Mouse (Mus musculus): ENCODE data around the gene Cul5. TPM values are rescaled to one million over a fixed set of nuclear protein-coding genes. Genes with fewer than 3 reads are reported as not detected.

The Cul5 gene
- polyA plus RNA-seq (2011; ENCODE audit: insufficient read length, low read depth, missing spikeins), result 58.1 and 76.3 TPM in 2 replicates

DNA sequence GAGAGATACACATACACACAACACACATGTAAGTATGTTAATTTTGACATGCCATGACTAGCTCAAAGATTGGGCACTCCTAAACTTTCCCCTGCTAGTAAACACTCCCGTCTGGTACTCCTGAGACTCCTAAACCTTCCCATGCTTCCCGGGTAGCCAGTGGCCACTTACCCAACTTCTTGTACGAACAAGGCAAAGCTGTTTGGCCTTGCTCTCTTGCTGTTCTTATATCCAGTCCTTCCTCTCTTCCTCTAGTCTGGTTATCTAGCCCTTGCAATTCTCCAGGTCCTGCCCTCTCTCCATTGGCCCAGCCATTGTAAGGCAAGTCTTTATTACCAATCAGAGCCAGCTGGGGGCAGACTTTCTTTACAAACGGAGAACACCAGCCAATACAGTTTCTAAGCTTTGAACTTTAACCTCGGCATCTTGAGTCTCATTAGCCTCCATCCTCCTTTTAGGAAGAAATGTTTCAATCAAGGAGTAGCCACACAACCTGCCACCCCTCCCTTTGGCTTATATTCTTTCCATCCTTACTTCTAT lies at the start of gene Cul5:
Gene Cul5, minus strand, starts transcription at position 335 of the 540 bp plus-strand sequence.
- Histone ChIP-seq H3K27ac (ENCODE audit: insufficient read depth, low read length) (no peak within 1 kb of the TSS), H3K4me3 (ENCODE audit: insufficient read depth, low read length) (no peak within 1 kb of the TSS), H3K4me1 (ENCODE audit: control insufficient read depth, insufficient read depth, low read length) (no peaks in the 10 kb centered on the region)
- TF ChIP-seq CTCF (IDR thresholded peaks at IDR 0.05; ENCODE audit: borderline replicate concordance, insufficient read depth, low read length), result no peak
- TF ChIP-seq POLR2A (IDR thresholded peaks at IDR 0.05; ENCODE audit: low read depth, low read length), result no peak

DNA sequence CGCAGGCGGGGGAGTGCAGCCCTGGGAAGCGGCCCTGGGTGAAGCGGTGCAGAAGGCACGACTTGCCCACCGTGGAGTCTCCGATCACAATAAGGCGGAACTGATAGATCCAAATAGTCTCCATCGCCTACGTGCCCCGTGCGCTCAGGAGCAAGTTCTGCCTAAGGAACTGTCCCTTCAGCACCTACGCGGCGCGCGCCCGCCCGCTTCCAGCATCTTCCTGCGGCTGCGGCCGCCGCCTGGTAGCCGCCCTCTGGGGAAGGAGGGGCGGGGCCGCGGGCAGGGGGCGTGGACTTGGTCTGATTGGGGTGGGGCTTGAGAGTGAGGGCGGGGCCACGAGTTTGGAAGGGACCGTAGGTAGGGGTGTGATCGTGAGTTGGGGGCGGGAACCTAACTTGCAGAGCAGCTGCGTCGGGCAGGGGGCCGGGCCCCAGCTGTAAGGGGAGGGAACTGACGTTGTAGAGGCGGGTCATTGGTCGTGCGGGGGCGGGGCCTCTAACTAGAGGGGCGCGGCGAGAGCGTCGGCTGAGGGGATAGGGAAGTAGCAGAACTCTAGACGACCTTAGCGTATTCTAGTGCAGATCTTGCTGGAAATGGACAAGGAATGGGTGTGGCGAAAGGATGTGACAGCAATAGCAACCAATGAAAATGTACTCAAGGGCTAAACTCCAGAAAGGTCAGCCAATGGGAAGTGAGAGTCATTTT lies 36.3 kb upstream of the Cul5 start, which contains the start of gene Rab39:
Gene Rab39, minus strand, starts transcription at position 241 of the 705 bp plus-strand sequence.
- H3K4me1 ChIP-seq (ENCODE audit: control insufficient read depth, insufficient read depth, low read length), result no peaks in the 10 kb centered on the region
- TF ChIP-seq POLR2A (IDR thresholded peaks at IDR 0.05; ENCODE audit: low read depth, low read length) (no peak), CTCF (IDR thresholded peaks at IDR 0.05; ENCODE audit: borderline replicate concordance, insufficient read depth, low read length) (no peak)
- H3K4me3 ChIP-seq (ENCODE audit: insufficient read depth, low read length), result peak within 1 kb of the TSS; percentile 24
- no peak within 1 kb of the TSS for H3K27ac ChIP-seq (ENCODE audit: insufficient read depth, low read length)

DNA sequence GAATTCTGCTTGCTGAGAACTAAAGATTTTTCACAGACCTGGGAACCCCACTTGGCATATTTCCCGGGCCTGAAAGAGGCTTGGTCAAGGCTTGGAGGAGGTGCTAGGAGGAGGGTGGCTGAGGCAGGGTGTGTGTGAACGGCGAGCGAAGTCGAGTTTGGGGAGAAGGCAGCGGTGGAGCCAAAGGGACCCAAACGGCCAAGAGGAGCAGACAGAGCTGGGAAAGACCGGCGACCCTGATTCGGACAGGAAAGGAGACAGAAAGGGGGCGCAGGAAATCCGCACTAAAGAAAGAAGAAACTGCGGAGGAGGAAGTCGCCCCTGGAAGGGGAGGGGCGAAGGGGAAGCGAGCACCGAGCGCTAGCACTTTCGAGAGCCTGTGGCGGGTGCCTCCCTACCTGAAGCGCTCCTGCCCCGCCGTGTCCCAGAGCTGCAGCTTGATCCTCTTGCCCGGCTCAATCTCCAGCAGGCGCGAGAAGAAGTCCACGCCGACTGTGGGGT lies 35.7 kb upstream of the Cul5 start:
- H3K27ac ChIP-seq (ENCODE audit: insufficient read depth, low read length), result no peak overlapping the region
- H3K4me3 ChIP-seq (ENCODE audit: insufficient read depth, low read length), result peak overlapping the region; percentile 24
- no peaks in the 10 kb centered on the region for H3K4me1 ChIP-seq (ENCODE audit: control insufficient read depth, insufficient read depth, low read length)
- TF ChIP-seq POLR2A (IDR thresholded peaks at IDR 0.05; ENCODE audit: low read depth, low read length) (no peak), CTCF (IDR thresholded peaks at IDR 0.05; ENCODE audit: borderline replicate concordance, insufficient read depth, low read length) (no peak)

DNA sequence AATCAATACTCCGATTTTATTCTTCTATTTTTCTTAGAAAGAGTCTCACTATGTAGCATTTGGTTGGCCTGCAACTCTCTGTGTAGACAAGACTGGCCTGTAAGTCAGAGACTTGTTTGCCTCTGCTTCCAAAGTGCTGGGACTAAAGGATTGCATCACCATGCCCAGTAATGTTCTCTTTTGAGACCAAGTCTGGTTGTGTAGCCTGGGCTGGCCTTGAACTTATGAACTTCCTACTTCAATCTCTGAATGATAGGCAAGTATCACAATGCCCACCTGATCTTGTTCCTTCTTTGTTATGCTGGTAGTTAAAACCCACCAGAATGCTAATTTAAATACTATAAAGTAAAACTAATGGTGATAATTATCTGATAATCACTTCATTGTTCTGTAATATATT lies 33.2 kb upstream of the Cul5 start:
- no peak overlapping the region for H3K27ac ChIP-seq (ENCODE audit: insufficient read depth, low read length)
- no peaks in the 10 kb centered on the region for H3K4me1 ChIP-seq (ENCODE audit: control insufficient read depth, insufficient read depth, low read length)
- no peak for TF ChIP-seq CTCF (IDR thresholded peaks at IDR 0.05; ENCODE audit: borderline replicate concordance, insufficient read depth, low read length)
- TF ChIP-seq POLR2A (IDR thresholded peaks at IDR 0.05; ENCODE audit: low read depth, low read length), result no peak
- no peak overlapping the region for H3K4me3 ChIP-seq (ENCODE audit: insufficient read depth, low read length)

DNA sequence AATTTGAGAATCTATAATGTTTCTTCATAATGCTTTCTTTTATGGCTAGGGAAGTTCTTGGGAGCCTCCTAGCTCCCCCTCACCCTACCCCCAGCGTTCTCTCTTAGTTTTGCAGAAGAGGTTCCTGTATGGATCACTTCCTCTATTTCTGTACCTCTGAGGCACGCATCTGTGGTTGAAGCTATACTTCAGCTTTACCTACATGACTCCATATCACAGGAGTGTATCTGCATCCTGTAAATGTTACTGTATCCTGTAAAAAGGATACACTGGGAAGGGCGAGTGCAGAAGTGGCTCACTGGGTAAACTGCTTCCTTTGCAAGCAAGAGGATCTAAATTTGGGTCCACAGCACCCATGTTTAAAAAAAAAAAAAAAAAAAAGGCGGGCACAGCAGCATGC lies 30.7 kb upstream of the Cul5 start:
- Histone ChIP-seq H3K4me3 (ENCODE audit: insufficient read depth, low read length) (no peak overlapping the region), H3K27ac (ENCODE audit: insufficient read depth, low read length) (no peak overlapping the region), H3K4me1 (ENCODE audit: control insufficient read depth, insufficient read depth, low read length) (no peaks in the 10 kb centered on the region)
- TF ChIP-seq CTCF (IDR thresholded peaks at IDR 0.05; ENCODE audit: borderline replicate concordance, insufficient read depth, low read length) (no peak), POLR2A (IDR thresholded peaks at IDR 0.05; ENCODE audit: low read depth, low read length) (no peak)

DNA sequence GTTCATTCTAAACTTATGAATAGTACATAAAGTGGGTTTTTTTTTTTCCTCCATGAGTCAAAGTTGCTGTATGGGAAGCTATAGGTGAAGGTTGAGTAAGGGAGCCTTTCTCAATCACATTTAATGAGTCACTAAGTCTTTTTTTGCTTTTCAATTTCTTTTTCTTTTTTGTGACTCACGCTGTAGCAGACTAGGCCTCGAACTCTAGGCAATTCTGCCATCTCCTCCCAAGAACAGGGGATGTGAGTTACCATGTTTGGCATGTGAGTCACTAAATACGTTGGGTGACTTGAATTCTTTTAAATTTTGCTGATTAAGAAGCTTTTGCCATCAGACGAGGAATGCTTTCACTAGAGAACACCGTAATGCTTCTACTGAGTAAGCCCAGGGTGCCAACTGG lies 26.0 kb upstream of the Cul5 start:
- no peaks in the 10 kb centered on the region for H3K4me1 ChIP-seq (ENCODE audit: control insufficient read depth, insufficient read depth, low read length)
- H3K27ac ChIP-seq (ENCODE audit: insufficient read depth, low read length), result no peak overlapping the region
- no peak overlapping the region for H3K4me3 ChIP-seq (ENCODE audit: insufficient read depth, low read length)
- TF ChIP-seq POLR2A (IDR thresholded peaks at IDR 0.05; ENCODE audit: low read depth, low read length) (no peak), CTCF (IDR thresholded peaks at IDR 0.05; ENCODE audit: borderline replicate concordance, insufficient read depth, low read length) (no peak)

DNA sequence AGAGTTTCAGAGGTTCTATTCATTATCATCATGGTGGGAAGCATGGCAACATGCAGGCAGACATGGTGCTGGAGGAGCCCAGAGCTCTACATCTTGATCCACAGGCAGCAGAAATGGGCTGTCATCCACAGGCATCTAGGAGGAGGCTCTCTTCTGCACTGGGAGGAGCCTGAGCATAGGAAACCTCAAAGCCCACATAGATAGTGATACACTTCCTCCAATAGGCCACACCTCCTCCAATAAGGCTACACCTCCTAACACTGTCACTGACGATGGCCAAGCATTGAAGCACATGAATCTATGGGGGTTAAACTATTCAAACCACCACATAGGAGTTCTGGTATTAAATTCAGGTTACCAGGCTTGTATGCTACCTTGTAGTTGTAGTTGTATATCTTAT lies 23.9 kb upstream of the Cul5 start:
- Histone ChIP-seq H3K27ac (ENCODE audit: insufficient read depth, low read length) (no peak overlapping the region), H3K4me1 (ENCODE audit: control insufficient read depth, insufficient read depth, low read length) (no peaks in the 10 kb centered on the region), H3K4me3 (ENCODE audit: insufficient read depth, low read length) (no peak overlapping the region)
- no peak for TF ChIP-seq POLR2A (IDR thresholded peaks at IDR 0.05; ENCODE audit: low read depth, low read length)
- TF ChIP-seq CTCF (IDR thresholded peaks at IDR 0.05; ENCODE audit: borderline replicate concordance, insufficient read depth, low read length), result no peak

DNA sequence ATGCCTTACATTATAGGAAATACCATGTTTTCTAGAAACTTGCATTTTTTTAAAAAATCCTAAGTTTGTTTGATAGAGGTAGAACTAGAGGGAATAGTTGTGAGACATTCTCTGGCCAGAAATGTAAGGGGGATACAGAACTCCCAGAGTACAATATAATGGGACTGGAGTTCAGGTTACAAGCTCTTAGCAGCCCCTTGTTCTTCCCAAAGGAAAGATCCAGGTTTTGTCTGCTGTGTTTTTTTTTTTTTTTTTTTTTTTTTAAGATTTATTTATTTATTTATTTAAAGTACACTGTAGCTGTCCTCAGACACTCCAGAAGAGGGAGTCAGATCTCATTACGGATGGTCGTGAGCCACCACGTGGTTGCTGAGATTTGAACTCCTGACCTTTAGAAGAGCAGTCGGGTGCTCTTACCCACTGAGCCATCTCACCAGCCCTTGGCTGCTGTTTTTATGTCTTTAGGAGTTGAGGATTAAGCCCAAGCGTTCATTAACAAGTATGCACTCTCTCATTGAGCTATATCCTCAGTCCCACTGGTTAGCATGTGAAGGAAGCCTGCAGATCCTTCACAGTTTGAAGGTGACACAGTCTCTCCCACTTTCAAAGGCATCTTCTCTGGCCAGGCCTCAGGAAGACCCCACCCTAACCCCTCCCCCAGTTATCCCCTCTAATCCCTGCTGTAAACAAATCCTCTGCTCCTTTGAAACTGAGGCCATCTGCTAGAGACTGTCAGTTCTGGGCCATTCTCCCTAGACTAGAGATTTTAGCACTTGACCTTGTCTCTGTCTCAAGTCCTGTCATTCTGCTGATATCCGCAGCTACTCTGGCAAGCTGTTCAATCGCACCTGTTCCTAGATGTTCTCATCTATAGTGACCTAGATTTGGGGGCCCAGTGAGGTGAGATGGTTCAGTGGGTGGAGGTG lies 22.2 kb upstream of the Cul5 start:
- H3K27ac ChIP-seq (ENCODE audit: insufficient read depth, low read length), result no peak overlapping the region
- H3K4me1 ChIP-seq (ENCODE audit: control insufficient read depth, insufficient read depth, low read length), result no peaks in the 10 kb centered on the region
- TF ChIP-seq CTCF (IDR thresholded peaks at IDR 0.05; ENCODE audit: borderline replicate concordance, insufficient read depth, low read length), result no peak
- no peak for TF ChIP-seq POLR2A (IDR thresholded peaks at IDR 0.05; ENCODE audit: low read depth, low read length)
- H3K4me3 ChIP-seq (ENCODE audit: insufficient read depth, low read length), result no peak overlapping the region

DNA sequence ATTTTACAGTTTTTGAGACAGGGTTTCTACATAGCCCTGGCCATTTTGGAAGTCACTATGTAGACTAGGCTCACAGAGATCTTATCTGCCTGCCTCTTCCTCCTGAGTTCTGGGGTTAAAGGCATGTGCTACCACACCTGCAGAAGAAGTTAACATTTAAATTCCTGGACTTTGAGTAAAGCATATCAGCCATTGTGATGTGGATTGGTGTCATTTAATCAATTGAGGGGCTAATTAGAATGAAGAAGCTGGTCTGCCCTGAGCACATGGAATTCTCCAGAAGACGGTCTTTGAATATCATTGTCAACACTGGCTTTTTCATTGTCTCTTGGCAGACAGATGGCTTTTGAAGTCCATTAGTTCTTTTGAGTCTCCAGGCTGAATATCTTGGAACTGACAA lies 11.0 kb upstream of the Cul5 start:
- TF ChIP-seq CTCF (IDR thresholded peaks at IDR 0.05; ENCODE audit: borderline replicate concordance, insufficient read depth, low read length) (no peak), POLR2A (IDR thresholded peaks at IDR 0.05; ENCODE audit: low read depth, low read length) (no peak)
- no peaks in the 10 kb centered on the region for H3K4me1 ChIP-seq (ENCODE audit: control insufficient read depth, insufficient read depth, low read length)
- no peak overlapping the region for H3K27ac ChIP-seq (ENCODE audit: insufficient read depth, low read length)
- no peak overlapping the region for H3K4me3 ChIP-seq (ENCODE audit: insufficient read depth, low read length)

Data from embryonic fibroblast, embryonic 13.5 days (primary cell).